Mouse (Mus musculus) intestine, postnatal 0 days (tissue): Measurements from ENCODE around the gene Ptprt. TPM values are rescaled to one million over a fixed set of nuclear protein-coding genes. Genes with fewer than 3 reads are reported as not detected.

Experiments
- ATAC-seq: fragments of 200-750 bp; cut with Nextera tagmentation; 2 replicates; pipeline ENCODE4 v1.8.0; 2017; ENCODE audit warnings: mild to moderate bottlenecking, moderate TSS enrichment, moderate library complexity
- H3K27ac ChIP-seq: fragments of 300-500 bp; sonication (generic); 2 replicates; pipeline ENCODE4 v1.5.1; 2014; ENCODE audit warnings: mild to moderate bottlenecking, low read depth, low read length, moderate library complexity
- H3K27me3 ChIP-seq: fragments of 300-500 bp; sonication (generic); replicated peaks from 2 replicates; pipeline ENCODE4 v1.6.1; 2014; ENCODE audit warnings: low read length, mixed read lengths; ENCODE audit not compliant: control insufficient read depth, insufficient read depth
- H3K36me3 ChIP-seq: fragments of 300-500 bp; sonication (generic); 2 replicates; pipeline ENCODE4 v1.6.1; 2014; ENCODE audit warnings: mild to moderate bottlenecking, moderate library complexity; ENCODE audit not compliant: control insufficient read depth, insufficient read depth
- H3K4me1 ChIP-seq: fragments of 300-500 bp; sonication (generic); replicated peaks from 2 replicates; pipeline ENCODE4 v1.6.1; 2014; ENCODE audit warnings: antibody characterized with exemption, low read length, mixed read lengths; ENCODE audit not compliant: control insufficient read depth, insufficient read depth
- H3K4me2 ChIP-seq: fragments of 300-500 bp; sonication (generic); replicated peaks from 2 replicates; pipeline ENCODE4 v1.6.1; 2014; ENCODE audit warnings: low read depth, mild to moderate bottlenecking, moderate library complexity
- H3K4me3 ChIP-seq: fragments of 300-500 bp; sonication (generic); 2 replicates; pipeline ENCODE4 v1.5.1; 2014; ENCODE audit warnings: low read depth, low read length
- H3K9ac ChIP-seq: fragments of 300-500 bp; sonication (generic); 2 replicates; pipeline ENCODE4 v1.6.1; 2014; ENCODE audit warnings: mild to moderate bottlenecking, low read depth, low read length
- H3K9me3 ChIP-seq: fragments of 300-500 bp; sonication (generic); 2 replicates; pipeline ENCODE4 v1.6.1; 2016; ENCODE audit warnings: mixed run types; ENCODE audit not compliant: control insufficient read depth
- CTCF ChIP-seq: sonication (generic); IDR thresholded peaks from 2 replicates; pipeline ENCODE4 v1.5.1; 2016; ENCODE audit warnings: low read depth, mild to moderate bottlenecking, control low read depth, antibody characterized with exemption, moderate library complexity
- WGBS: fragments of 180-500 bp; shearing (Covaris S2); extraction: QIAGEN DNeasy Blood & Tissue Kit; methylation state at CpG from one replicate; pipeline ENCODE4 v1.1.7; 2014; 5-methylcytosine and 5-hydroxymethylcytosine counted together
- polyA plus RNA-seq: library from polyadenylated mRNA; unstranded; fragments of >200 nt; fragmentation: Nextera tagmentation; extraction: Ambion mirVana; gene quantifications from 2 replicates; pipeline ENCODE4 v1.2.1, GENCODE M21; 2015

Ptprt gene
- polyA plus RNA-seq, 1 experiment from 2014 or later = 0.59 TPM

DNA sequence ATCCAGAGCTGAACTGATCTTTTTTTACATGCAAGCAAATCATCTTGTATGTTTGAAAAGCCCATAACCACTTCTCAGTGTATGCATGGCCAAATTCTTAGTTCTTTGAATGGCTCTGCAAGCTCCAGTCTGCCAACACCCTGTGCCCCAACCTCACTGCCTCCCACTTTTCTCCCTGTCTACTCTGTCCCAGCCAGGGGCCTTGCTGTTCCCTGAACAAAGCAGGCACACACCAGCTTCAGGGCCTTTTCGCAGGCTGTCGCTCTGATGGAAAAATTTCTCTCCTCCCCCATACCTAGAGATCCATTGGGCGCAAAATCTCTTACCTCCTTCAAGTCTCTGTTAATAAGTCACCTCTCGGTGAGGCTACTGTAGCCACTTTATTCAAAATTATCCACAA is 610.7 kb downstream of the Ptprt start:
- Histone ChIP-seq H3K4me3 (no peak overlapping the region), H3K36me3 (no peaks in the 10 kb centered on the region), H3K4me1 (no peaks in the 10 kb centered on the region), H3K27ac (no peak overlapping the region), H3K4me2 (no peak overlapping the region), H3K27me3 (no peaks in the 10 kb centered on the region), H3K9me3 (no peaks in the 10 kb centered on the region), H3K9ac (no peak overlapping the region)
- no peak for ATAC-seq
- no peak for TF ChIP-seq CTCF
- WGBS = 88% methylated on average over 4 of the region's 4 CpGs

DNA sequence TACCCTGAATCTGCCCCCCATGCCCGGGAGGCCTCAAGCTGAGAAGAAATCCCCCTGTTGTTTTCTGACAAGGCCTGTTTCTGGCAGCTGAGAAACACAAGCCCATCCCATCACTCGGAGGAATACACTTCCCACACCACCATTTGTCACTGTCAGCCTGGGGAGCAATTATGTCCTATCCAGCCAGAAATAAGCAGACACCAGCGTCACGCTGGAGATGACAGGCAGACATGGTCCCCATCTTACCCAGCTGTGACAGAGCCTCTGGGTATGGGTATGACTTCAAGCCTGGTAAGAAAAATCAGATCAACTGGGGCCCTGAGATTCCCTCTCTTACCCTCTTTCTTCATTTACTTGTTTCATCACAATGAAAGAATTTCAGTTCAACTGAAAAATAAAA is 625.3 kb downstream of the Ptprt start:
- Histone ChIP-seq H3K36me3 (no peaks in the 10 kb centered on the region), H3K27me3 (no peaks in the 10 kb centered on the region), H3K27ac (no peak overlapping the region), H3K4me1 (no peaks in the 10 kb centered on the region), H3K9me3 (no peaks in the 10 kb centered on the region), H3K4me2 (no peak overlapping the region), H3K9ac (no peak overlapping the region), H3K4me3 (no peak overlapping the region)
- ATAC-seq = no peak
- WGBS = 66% methylated on average over 4 of the region's 4 CpGs
- no peak for TF ChIP-seq CTCF

DNA sequence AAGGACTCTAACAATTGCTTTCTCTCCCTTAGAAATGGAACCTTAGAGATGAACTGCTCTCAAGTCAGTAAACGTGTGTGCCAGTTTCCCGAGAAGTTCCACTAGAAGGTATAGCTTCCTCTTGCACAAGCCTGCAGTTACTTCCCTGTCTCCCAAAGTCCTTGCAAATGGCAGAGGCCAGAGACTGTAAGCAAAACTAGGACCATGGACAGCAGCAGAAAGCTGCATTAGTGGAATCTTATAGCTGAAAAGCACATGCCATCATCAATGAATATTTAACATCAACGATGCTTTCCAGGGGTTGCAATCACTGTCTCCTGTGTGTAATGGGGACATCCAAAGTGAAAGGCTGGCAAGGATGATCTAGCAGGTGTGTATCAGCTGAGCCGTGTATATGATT is 629.3 kb downstream of the Ptprt start:
- no peaks in the 10 kb centered on the region for H3K36me3 ChIP-seq
- no peaks in the 10 kb centered on the region for H3K9me3 ChIP-seq
- H3K4me2 ChIP-seq = no peak overlapping the region
- H3K27me3 ChIP-seq = no peaks in the 10 kb centered on the region
- no peak overlapping the region for H3K4me3 ChIP-seq
- WGBS = 64% methylated on average over 4 of the region's 4 CpGs
- no peak for TF ChIP-seq CTCF
- ATAC-seq = no peak
- H3K27ac ChIP-seq = no peak overlapping the region
- H3K9ac ChIP-seq = no peak overlapping the region
- H3K4me1 ChIP-seq = no peaks in the 10 kb centered on the region

DNA sequence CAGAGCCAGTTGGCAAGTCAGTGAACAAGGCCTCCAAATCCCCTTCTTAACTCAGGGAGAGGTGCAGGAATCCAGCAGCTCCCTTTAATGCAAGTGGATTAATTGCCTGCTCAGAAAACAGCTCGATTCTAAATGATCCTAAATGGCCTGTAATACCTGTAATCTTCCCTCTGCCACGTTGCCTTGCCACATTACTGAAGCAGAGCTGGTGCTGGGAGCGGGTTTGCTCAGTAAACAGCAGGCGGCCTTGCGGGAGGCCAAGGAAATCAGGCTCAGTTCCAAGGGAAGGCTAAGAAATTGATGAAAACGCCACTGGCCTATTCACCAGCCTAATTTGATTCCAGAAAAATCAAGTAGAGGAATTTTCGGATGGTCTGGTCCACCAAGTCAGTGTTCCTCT is 659.9 kb downstream of the Ptprt start:
- H3K36me3 ChIP-seq = no peaks in the 10 kb centered on the region
- no peak for TF ChIP-seq CTCF
- no peak for ATAC-seq
- 48% methylated on average over 7 of the region's 7 CpGs for WGBS
- no peak overlapping the region for H3K4me3 ChIP-seq
- H3K9ac ChIP-seq = no peak overlapping the region
- no peak overlapping the region for H3K4me2 ChIP-seq
- no peak overlapping the region for H3K27ac ChIP-seq
- H3K27me3 ChIP-seq = no peaks in the 10 kb centered on the region
- H3K4me1 ChIP-seq = no peaks in the 10 kb centered on the region
- H3K9me3 ChIP-seq = no peaks in the 10 kb centered on the region

DNA sequence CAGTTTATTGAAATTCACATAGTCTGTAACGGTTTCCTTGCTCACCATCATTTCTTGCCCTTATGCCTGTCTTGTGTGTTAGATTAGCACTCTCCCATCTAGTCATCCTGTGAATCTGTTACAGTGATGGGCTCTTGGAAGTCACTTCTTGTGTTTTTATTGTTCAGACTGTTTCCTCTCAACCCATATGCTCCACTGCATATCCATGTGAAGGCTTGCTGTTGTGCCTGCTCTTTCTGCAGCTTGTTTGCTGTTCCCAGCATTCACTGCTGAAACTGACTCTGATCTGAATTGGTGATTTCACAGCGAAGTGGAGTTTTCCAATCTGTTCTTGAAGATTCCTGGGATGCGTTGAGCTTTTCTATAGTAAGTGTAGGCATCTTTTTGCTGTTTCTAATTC is 678.6 kb downstream of the Ptprt start:
- 72% methylated on average over 3 of the region's 3 CpGs for WGBS
- Histone ChIP-seq H3K4me1 (no peaks in the 10 kb centered on the region), H3K9ac (no peak overlapping the region), H3K9me3 (no peaks in the 10 kb centered on the region), H3K36me3 (no peaks in the 10 kb centered on the region), H3K4me2 (no peak overlapping the region), H3K4me3 (no peak overlapping the region), H3K27me3 (no peaks in the 10 kb centered on the region), H3K27ac (no peak overlapping the region)
- TF ChIP-seq CTCF = no peak
- no peak for ATAC-seq

DNA sequence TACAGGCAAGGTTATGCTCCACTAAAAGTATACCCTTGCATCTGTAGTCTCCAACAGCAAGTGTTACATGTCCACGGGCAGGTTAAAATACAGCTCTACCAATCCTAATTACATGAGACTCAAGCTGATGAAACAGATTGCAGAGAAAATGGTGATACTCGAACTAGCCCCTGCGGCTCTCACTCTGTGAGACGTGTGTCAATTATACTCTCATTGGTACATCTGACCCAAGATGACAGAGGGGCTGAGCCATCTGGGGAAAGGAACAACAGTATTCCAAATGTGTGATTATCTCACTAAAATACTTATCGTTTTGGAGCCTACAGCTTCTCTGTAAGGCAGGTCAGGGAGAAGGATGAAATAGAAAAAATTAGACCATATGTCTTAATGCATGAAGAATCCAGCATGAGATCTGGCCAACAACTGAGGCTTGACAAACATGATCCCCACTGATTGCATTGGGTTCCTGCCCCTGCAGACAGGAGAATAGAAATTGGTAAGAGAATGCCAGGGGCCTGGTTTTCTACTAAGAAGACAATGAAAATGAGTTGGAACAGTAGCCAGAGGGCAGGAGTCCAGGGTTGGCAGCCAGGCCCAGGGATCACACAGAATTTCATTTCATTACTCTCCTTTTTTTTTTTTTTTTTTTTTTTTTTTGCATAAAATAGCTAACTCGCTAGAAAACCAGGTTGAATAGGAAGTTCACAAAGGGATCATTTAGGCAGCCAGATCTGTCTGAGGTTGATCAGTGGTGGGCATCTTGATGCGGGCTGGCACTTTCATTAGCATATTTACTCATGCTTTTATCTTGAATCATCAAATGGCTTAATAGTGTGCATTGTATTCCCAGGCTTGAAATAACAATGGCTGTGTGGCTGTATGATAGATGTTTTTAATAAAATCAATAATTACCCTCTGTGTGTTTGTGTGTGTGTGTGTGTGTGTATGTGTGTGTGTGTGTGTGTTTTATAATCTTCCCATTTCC is 699.5 kb downstream of the Ptprt start:
- Histone ChIP-seq H3K4me1 (no peaks in the 10 kb centered on the region), H3K4me2 (no peak overlapping the region), H3K36me3 (no peaks in the 10 kb centered on the region), H3K27ac (no peak overlapping the region), H3K27me3 (no peaks in the 10 kb centered on the region), H3K9ac (no peak overlapping the region), H3K9me3 (no peaks in the 10 kb centered on the region), H3K4me3 (no peak overlapping the region)
- 83% methylated on average over 7 of the region's 7 CpGs for WGBS
- TF ChIP-seq CTCF = no peak
- ATAC-seq = no peak
